Mouse (Mus musculus): ENCODE measurements around the gene Vmn1r158. TPM values are rescaled to one million over a fixed set of nuclear protein-coding genes. Genes with fewer than 3 reads are reported as not detected.

Vmn1r158 gene
- not detected in 2 replicates for total RNA-seq (2023)

DNA sequence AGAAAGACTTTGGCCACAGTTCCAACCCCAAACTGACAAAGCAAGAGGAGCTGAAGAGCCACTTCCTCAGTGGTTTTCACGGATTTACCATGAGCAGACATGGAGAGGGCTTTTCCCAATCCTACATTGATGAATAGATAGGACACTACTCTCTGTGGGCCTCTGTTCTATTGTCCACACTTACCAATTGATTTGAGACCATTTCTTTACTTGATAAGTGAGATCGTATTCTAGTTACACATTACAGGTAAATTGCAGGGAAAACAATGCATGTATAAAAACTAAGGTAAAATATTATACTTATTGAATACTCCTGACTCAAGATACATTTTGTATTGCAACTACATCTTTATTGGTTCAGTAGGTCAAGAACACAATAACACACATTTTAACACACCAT, at the start of gene Vmn1r158:
TSS of gene Vmn1r158 (minus strand) at position 101 of the 400 bp plus-strand sequence.

DNA sequence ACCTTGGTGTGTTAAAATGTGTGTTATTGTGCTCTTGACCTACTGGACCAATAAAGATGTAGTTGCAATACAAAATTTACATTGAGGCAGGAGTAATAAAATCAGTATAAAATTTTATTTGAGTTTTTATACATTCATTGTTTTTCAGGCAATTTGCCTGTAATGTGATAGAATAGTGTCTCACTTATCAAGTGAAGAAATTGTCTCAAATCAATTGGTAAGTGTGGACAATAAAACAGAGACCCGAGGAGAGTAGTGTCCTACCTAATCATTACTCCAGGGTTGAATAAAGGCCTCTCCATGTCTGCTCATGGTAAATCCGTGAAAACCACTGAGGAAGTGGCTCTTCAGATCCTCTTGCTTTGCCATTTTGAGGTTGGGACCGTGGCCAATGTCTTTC, 29.2 kb downstream of the Vmn1r158 start, which contains the start of gene Vmn1r157:
TSS of gene Vmn1r157 (plus strand) at position 301 of the 400 bp plus-strand sequence.

Other genes with a start within 250 kb of the Vmn1r158 start
- gene Gm4201, start 225.4 kb downstream of the Vmn1r158 start, total RNA-seq (2023), result not detected in 2 replicates
- gene Gm4565, start 202.7 kb downstream of the Vmn1r158 start, total RNA-seq (2023), result not detected in 2 replicates
- not detected in 2 replicates for gene Vmn1r155, start 132.8 kb downstream of the Vmn1r158 start, total RNA-seq (2023)
- not detected in 2 replicates for gene Gm8693, start 98.5 kb downstream of the Vmn1r158 start, total RNA-seq (2023)
- not detected in 2 replicates for gene Gm4567, start 71.1 kb downstream of the Vmn1r158 start, total RNA-seq (2023)
- gene Vmn1r157, start 29.1 kb downstream of the Vmn1r158 start, total RNA-seq (2023), result not detected in 2 replicates
- gene Vmn1r159, start 52.8 kb upstream of the Vmn1r158 start, total RNA-seq (2023), result not detected in 2 replicates
- not detected in 2 replicates for gene Vmn1r160, start 80.4 kb upstream of the Vmn1r158 start, total RNA-seq (2023)
- gene Gm4214, start 193.9 kb upstream of the Vmn1r158 start, total RNA-seq (2023), result not detected in 2 replicates
- not detected in 2 replicates for gene Gm4216, start 229.1 kb upstream of the Vmn1r158 start, total RNA-seq (2023)